28 mouse cellular contexts compared by ENCODE assay signal in genomic region chr11:59405761-59406160, GRCm38 (mm10). TPM values are rescaled to one million over a fixed set of nuclear protein-coding genes. Genes with fewer than 3 reads are reported as not detected.
DNase-seq lines count a peak whose midpoint lies in the region; ATAC-seq lines count a peak whose summit lies in the region.
"Had no signal": no experiment of that assay in that cellular context is flagged by ENCODE, and none has a peak within 500 bp of the region (broad histone marks: within the 10 kb centered on the region; RNA-seq: fewer than 3 reads in every experiment).

No protein-coding gene starts in this region.

- ATAC-seq in embryonic facial prominence, embryonic 13.5 days (ENCODE audit: insufficient number of reproducible peaks, insufficient read depth, low FRiP score, low TSS enrichment, low read depth), result 0 out of 2 replicates have a peak, but pooled peaks have one; percentile 27
- ATAC-seq: activated CD4-positive, CD25-positive, alpha-beta regulatory T cell, adult 4 months; CD4-positive, CD25-positive, alpha-beta regulatory T cell, adult 4 months; forebrain, embryonic 14.5 days; forebrain, embryonic 16.5 days; Patski had no signal

- peak; percentile 67 to 81 for DNase-seq in adrenal gland, adult (ENCODE audit: inconsistent age in 2 of 2, low spot score in 1 of 2)
- no peak for DNase-seq in adrenal gland, postnatal 4 days (ENCODE audit: low spot score in 2 of 2)
- peak; percentile 45 for DNase-seq in adrenal gland, postnatal 10 days
- DNase-seq in adrenal gland, postnatal 25 days, result no peak
- DNase-seq in embryonic facial prominence, embryonic 10.5 days (ENCODE audit: low spot score), result no peak
- peak; percentile 54 to 76 for DNase-seq in adrenal gland, postnatal 36 days
- DNase-seq: B cell, adult 2 months; cerebellum, adult 11 months; cerebellum, adult 18-20 months; cerebellum, adult 8-10 months; cerebellum, adult 9-11 months; cerebellum, postnatal 14 days; cerebellum, postnatal 36 days; embryo, embryonic 11 days had no signal

- no peak overlapping the region for H3K27ac ChIP-seq in embryonic facial prominence, embryonic 13.5 days
- no peak overlapping the region for H3K27ac ChIP-seq in embryonic facial prominence, embryonic 10.5 days (replicated peaks)
- H3K27ac ChIP-seq: embryonic facial prominence, embryonic 12.5 days; embryonic facial prominence, embryonic 15.5 days; forebrain, embryonic 10.5 days; forebrain, embryonic 12.5 days had no signal

- no peak overlapping the region for H3K4me3 ChIP-seq in embryonic facial prominence, embryonic 13.5 days
- no peak overlapping the region for H3K4me3 ChIP-seq in embryonic facial prominence, embryonic 10.5 days
- H3K4me3 ChIP-seq: embryonic facial prominence, embryonic 12.5 days; embryonic facial prominence, embryonic 15.5 days; erythroblast, embryonic 14.5 days; forebrain, embryonic 10.5 days; forebrain, embryonic 12.5 days had no signal

- H3K9ac ChIP-seq in embryonic facial prominence, embryonic 13.5 days, result no peak overlapping the region
- H3K9ac ChIP-seq: embryonic facial prominence, embryonic 12.5 days; embryonic facial prominence, embryonic 15.5 days; forebrain, embryonic 12.5 days had no signal

- WGBS in embryonic facial prominence, embryonic 13.5 days, result 80% methylated on average over 1 of the region's 1 CpGs
- 87% methylated on average over 1 of the region's 1 CpGs for WGBS in embryonic facial prominence, embryonic 10.5 days

- peaks cover 31% of the 10 kb centered on the region for H3K4me1 ChIP-seq in embryonic facial prominence, embryonic 13.5 days
- peaks cover 7% of the 10 kb centered on the region for H3K4me1 ChIP-seq in embryonic facial prominence, embryonic 10.5 days
- H3K4me1 ChIP-seq: forebrain, embryonic 10.5 days; forebrain, embryonic 12.5 days had no signal

- no peak overlapping the region for H3K4me2 ChIP-seq in embryonic facial prominence, embryonic 13.5 days
- H3K4me2 ChIP-seq: embryonic facial prominence, embryonic 12.5 days; embryonic facial prominence, embryonic 15.5 days; forebrain, embryonic 12.5 days had no signal

- H3K36me3 ChIP-seq in embryonic facial prominence, embryonic 13.5 days, result peaks cover 66% of the 10 kb centered on the region
- peaks cover 75% of the 10 kb centered on the region for H3K36me3 ChIP-seq in embryonic facial prominence, embryonic 10.5 days (replicated peaks)

- H3K9me3 ChIP-seq in embryonic facial prominence, embryonic 13.5 days, result no peaks in the 10 kb centered on the region
- no peaks in the 10 kb centered on the region for H3K9me3 ChIP-seq in embryonic facial prominence, embryonic 10.5 days
- H3K9me3 ChIP-seq: embryonic facial prominence, embryonic 12.5 days; embryonic facial prominence, embryonic 15.5 days; forebrain, embryonic 10.5 days; forebrain, embryonic 12.5 days; G1E had no signal

- H3K27me3 ChIP-seq in embryonic facial prominence, embryonic 13.5 days, result no peaks in the 10 kb centered on the region
- H3K27me3 ChIP-seq in embryonic facial prominence, embryonic 10.5 days (replicated peaks; ENCODE audit: low read depth, poor library complexity, severe bottlenecking), result no peaks in the 10 kb centered on the region
- H3K27me3 ChIP-seq: CH12.LX; embryonic facial prominence, embryonic 12.5 days; embryonic facial prominence, embryonic 15.5 days; forebrain, embryonic 12.5 days; Patski had no signal

RNA-seq across cellular contexts. Expression of gene Prss38, which starts 30.3 kb away (rescaled TPM):
- not detected for total RNA-seq in adrenal gland, postnatal 4 days (2021)
- not detected for total RNA-seq in adrenal gland, postnatal 10 days (2021)
- not detected in 2 replicates for total RNA-seq in adrenal gland, postnatal 25 days (2021)
- polyA plus RNA-seq in embryonic facial prominence, embryonic 13.5 days (2015; fragmentation: Nextera tagmentation; extraction: Ambion mirVana), result not detected in 2 replicates
- not detected in 2 replicates for polyA plus RNA-seq in embryonic facial prominence, embryonic 10.5 days (2016; fragmentation: Nextera tagmentation; extraction: Ambion mirVana)
- total RNA-seq in adrenal gland, postnatal 36 days (2021), result not detected
- total RNA-seq: CH12.LX; common myeloid progenitor, adult 5-6 weeks had no signal
- polyA plus RNA-seq: activated CD4-positive, CD25-positive, alpha-beta regulatory T cell, adult 4 months; CD4-positive, CD25-positive, alpha-beta regulatory T cell, adult 4 months; embryonic facial prominence, embryonic 12.5 days; embryonic facial prominence, embryonic 15.5 days; erythroblast, embryonic 14.5 days; forebrain, embryonic 10.5 days; forebrain, embryonic 12.5 days; forebrain, embryonic 14.5 days; forebrain, embryonic 16.5 days; G1E; Patski had no signal

RNA-seq across cellular contexts. Expression of gene Jmjd4, which starts 44.1 kb away (rescaled TPM):
- 10 to 100 TPM; 11.4 to 12.1 TPM for total RNA-seq in adrenal gland, postnatal 4 days (2021)
- 1 to 10 TPM; 7.5 to 9.8 TPM for total RNA-seq in adrenal gland, postnatal 10 days (2021)
- total RNA-seq in adrenal gland, postnatal 25 days (2021), result 10.4 and 11.4 TPM in 2 replicates
- 14.9 and 15.4 TPM in 2 replicates for polyA plus RNA-seq in embryonic facial prominence, embryonic 13.5 days (2015; fragmentation: Nextera tagmentation; extraction: Ambion mirVana)
- 19.1 and 19.6 TPM in 2 replicates for polyA plus RNA-seq in embryonic facial prominence, embryonic 10.5 days (2016; fragmentation: Nextera tagmentation; extraction: Ambion mirVana)
- 1 to 10 TPM; 9.2 to 9.3 TPM for total RNA-seq in adrenal gland, postnatal 36 days (2021)

RNA-seq across cellular contexts. Expression of gene Snap47, which starts 45.2 kb away (rescaled TPM):
- total RNA-seq in adrenal gland, postnatal 4 days (2021), result 10 to 100 TPM; 73.3 to 76.6 TPM
- total RNA-seq in adrenal gland, postnatal 10 days (2021), result 10 to 100 TPM; 56.4 to 56.8 TPM
- 74.2 and 87.8 TPM in 2 replicates for total RNA-seq in adrenal gland, postnatal 25 days (2021)
- 137 and 140 TPM in 2 replicates for polyA plus RNA-seq in embryonic facial prominence, embryonic 13.5 days (2015; fragmentation: Nextera tagmentation; extraction: Ambion mirVana)
- polyA plus RNA-seq in embryonic facial prominence, embryonic 10.5 days (2016; fragmentation: Nextera tagmentation; extraction: Ambion mirVana), result 128 and 134 TPM in 2 replicates
- total RNA-seq in adrenal gland, postnatal 36 days (2021), result 10 to 100 TPM; 79.3 to 92.5 TPM

Comparison
In these comparisons a context has a peak if more than half of its experiments do, and no peak if none do; other contexts are left out.
1. DNase-seq: peak in adrenal gland, adult (2 of 2), adrenal gland, postnatal 10 days (single experiment) and adrenal gland, postnatal 36 days (2 of 2); none in adrenal gland, postnatal 4 days (0 of 2), adrenal gland, postnatal 25 days (single experiment) and embryonic facial prominence, embryonic 10.5 days (single experiment).